Mouse (Mus musculus) testis, adult 2 months (tissue): Measurements from ENCODE around the gene Ccdc9. TPM values are rescaled to one million over a fixed set of nuclear protein-coding genes. Genes with fewer than 3 reads are reported as not detected.
"Not testable (repeated sequence)": the region's sequence is repeated elsewhere in the genome, so short reads cannot be mapped to it uniquely, and the experiment has no call there.

Source experiments
- H3K27ac ChIP-seq: fragments of 200-500 bp; 2 replicates; pipeline ENCODE4 v1.5.1; 2012; ENCODE audit warnings: low read depth, low read length; ENCODE audit not compliant: control insufficient read depth, insufficient read depth
- H3K27me3 ChIP-seq: fragments of 200-500 bp; 2 replicates; pipeline ENCODE4 v1.6.1; 2012; ENCODE audit warnings: mild to moderate bottlenecking, low read length, moderate library complexity; ENCODE audit not compliant: control insufficient read depth, insufficient read depth
- H3K36me3 ChIP-seq: fragments of 200-500 bp; 2 replicates; pipeline ENCODE4 v1.6.1; 2012; ENCODE audit warnings: mild to moderate bottlenecking, low read length; ENCODE audit not compliant: control insufficient read depth, insufficient read depth
- H3K4me1 ChIP-seq: fragments of 200-500 bp; 2 replicates; pipeline ENCODE4 v1.6.1; 2012; ENCODE audit warnings: low read length; ENCODE audit not compliant: control insufficient read depth, insufficient read depth
- H3K4me3 ChIP-seq: fragments of 200-500 bp; 2 replicates; pipeline ENCODE4 v1.5.1; 2012; ENCODE audit warnings: low read depth, mild to moderate bottlenecking, low read length, moderate library complexity, mixed read lengths; ENCODE audit not compliant: control insufficient read depth
- CTCF ChIP-seq: fragments of 200-500 bp; IDR thresholded peaks from 2 replicates; pipeline ENCODE4 v1.5.1; 2012; ENCODE audit warnings: low read depth, mild to moderate bottlenecking, inconsistent platforms, low read length, moderate library complexity; ENCODE audit not compliant: control insufficient read depth, insufficient read depth, insufficient replicate concordance
- POLR2A ChIP-seq: fragments of 200-500 bp; IDR thresholded peaks from 2 replicates; pipeline ENCODE4 v1.6.1; 2012; ENCODE audit warnings: low read depth, mild to moderate bottlenecking, inconsistent platforms, low read length, moderate library complexity; ENCODE audit not compliant: control insufficient read depth
- polyA plus RNA-seq: library from polyadenylated mRNA; depleted of rRNA; stranded (reverse); fragments of >200 nt; gene quantifications from 2 replicates; pipeline ENCODE4 v1.2.3, GENCODE M21; 2012

Ccdc9 gene
- polyA plus RNA-seq, 1 experiment, result 46.0 TPM

DNA sequence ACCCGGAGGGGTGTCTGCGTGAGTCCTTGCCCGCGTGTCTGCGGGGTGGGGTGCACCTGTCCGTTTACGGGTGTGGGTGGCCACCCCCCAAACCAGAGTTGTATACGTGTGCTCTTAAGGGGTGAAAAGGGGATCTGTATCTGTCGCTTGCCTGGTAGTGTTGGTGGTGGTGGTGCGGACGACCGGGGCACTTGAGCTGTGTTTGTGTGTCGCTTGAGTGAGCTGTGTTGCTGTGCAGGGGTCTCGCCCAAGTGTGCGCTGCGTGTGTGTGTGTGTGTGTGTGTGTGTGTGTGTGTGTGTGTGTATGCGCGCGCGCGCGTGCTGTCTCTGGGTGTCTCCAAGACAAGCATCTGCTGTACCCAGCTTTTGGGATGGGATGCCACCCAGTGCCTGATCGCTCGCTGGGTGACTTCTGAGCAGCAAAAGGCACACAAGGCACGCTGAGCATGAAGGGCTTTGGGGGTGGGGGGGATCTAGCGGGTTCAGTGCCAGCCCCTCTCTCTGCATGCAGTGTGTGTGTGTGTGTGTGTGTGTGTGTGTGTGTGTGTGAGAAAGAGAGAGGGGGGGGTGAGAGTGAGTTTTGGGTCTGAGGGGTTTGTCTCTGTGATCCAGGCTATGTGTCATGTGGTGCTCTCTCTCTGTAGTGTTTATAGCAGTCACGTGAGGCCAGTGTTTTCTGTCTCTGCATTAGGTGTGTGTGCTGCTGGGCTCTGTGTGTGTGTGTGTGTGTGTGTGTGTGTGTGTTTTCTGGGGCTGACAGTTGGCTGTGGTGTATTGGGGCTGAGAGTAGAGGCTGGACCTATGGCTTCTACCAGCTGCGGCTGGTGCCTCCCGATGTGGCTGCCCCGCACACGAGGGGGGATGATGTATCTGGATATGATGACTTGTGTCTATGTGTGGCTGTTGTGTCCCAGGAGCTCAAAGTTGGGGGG is 24.2 kb upstream of the Ccdc9 start:
- Histone ChIP-seq H3K4me3 (peak overlapping the region; percentile 73), H3K4me1 (peaks cover 43% of the 10 kb centered on the region), H3K27me3 (no peaks in the 10 kb centered on the region), H3K27ac (no peak overlapping the region; the same call in 1 of the 2 replicates), H3K36me3 (no peaks in the 10 kb centered on the region)
- TF ChIP-seq CTCF (no peak), POLR2A (no peak)

DNA sequence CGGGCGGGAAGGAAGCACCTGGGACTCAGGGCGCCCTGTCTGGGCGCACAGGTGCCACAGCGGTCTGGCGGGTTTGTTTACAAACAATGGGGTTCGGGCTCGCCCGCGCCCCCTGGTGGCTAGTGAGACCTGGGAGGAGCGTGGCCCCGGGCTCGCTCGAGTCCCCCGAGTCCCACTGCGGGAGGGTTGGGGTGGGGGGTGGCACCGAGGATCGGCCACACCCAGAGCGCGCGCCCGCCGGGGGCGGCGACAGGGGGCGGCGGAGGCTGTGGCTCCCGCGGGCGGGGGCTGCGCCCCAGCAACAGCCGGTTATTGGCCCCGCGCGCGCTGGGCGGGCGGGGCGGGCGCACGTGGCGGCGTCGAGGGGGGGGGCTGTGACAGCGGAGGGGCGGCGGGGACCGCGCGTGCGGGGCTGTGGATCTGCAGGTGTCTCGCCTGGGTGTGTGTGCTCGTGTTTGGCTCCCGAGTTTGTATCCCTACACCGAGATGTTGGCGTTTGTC is 23.5 kb upstream of the Ccdc9 start:
- H3K27me3 ChIP-seq, result no peaks in the 10 kb centered on the region
- no peak for TF ChIP-seq POLR2A
- peak; percentile 49 for TF ChIP-seq CTCF
- no peaks in the 10 kb centered on the region for H3K36me3 ChIP-seq
- no peak overlapping the region; the same call in 1 of the 2 replicates for H3K27ac ChIP-seq
- H3K4me3 ChIP-seq, result peak overlapping the region; percentile 84
- peaks cover 40% of the 10 kb centered on the region for H3K4me1 ChIP-seq

DNA sequence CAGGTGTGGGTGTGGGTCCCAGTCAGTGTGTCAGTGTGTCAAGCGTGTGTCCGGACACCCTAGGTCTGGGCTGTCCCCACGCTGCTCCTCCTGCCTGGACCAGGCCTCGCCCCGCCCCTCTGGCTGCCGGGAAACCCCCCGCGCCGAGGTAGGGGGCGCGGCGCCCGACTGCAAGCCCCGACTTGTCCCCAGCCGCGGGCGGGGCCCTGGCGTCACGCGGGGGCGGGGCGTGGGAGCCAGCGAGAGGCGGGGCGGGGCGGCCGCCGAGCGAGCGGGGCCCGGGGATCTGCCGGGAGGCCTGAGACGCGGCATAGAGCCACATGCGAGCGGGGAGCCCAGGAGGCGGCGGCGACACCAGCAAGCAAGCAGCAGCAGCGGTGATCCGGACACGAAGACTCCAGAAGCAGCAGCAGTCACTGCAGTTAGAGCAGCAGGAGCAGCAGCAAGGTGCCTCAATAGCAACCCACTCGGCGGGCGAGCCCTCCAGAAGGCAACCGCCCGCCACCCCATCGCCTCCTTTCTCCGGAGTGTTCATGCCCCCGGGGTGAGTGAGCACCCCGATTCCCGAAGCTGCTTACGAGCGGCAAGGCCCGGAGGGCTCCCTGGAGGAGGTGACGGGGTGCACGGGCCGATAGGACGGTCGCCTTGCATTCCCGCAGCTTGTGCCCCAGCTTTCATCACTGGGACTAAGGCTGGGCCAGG is 22.9 kb upstream of the Ccdc9 start:
- Histone ChIP-seq H3K27me3 (no peaks in the 10 kb centered on the region), H3K27ac (peak overlapping the region; percentile 63), H3K4me3 (peak overlapping the region; percentile 84), H3K36me3 (no peaks in the 10 kb centered on the region), H3K4me1 (peaks cover 40% of the 10 kb centered on the region)
- TF ChIP-seq POLR2A, result no peak; the same call in 1 of the 2 replicates
- no peak for TF ChIP-seq CTCF

DNA sequence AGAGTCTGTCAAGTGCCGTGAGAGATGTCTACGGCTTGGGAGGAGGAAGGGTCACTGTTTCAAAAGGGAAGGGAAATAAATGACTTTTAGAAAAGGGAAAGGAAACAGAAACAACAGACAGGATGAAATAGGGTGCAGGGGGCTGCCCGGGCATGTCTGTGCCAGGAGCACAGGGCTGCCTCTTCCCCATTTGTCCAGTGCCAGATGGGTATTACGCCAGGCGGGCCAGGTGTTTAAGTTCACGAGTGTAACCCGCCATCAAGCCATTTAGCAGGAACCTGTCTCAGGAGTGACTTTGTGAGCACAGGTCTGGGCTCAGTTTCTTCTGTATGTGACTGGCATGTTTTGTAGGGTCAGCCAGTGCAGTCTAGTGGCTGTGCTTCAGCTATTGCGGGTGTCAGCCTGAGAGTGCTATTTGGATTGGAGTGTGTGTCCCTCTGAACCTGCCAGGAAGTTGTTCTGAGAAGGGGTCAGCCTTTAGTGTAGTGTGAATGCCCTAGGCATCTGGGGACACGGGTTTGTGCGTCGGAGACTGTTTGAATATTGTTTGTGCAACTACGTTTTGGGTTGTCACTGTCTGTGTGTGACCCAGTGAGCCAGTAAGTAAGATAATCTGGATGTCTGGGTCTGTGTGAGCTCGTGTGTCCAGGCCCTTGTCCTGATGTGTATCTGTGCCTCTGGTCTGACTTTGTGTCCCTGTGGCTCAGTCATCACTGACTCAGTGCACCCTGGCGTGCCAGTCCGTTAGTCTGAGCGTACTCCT is 22.1 kb upstream of the Ccdc9 start:
- H3K36me3 ChIP-seq, result no peaks in the 10 kb centered on the region
- no peaks in the 10 kb centered on the region for H3K27me3 ChIP-seq
- H3K4me1 ChIP-seq, result peaks cover 36% of the 10 kb centered on the region
- TF ChIP-seq CTCF, result no peak
- no peak for TF ChIP-seq POLR2A
- peak overlapping the region; percentile 31 for H3K4me3 ChIP-seq
- peak overlapping the region; percentile 63 for H3K27ac ChIP-seq

DNA sequence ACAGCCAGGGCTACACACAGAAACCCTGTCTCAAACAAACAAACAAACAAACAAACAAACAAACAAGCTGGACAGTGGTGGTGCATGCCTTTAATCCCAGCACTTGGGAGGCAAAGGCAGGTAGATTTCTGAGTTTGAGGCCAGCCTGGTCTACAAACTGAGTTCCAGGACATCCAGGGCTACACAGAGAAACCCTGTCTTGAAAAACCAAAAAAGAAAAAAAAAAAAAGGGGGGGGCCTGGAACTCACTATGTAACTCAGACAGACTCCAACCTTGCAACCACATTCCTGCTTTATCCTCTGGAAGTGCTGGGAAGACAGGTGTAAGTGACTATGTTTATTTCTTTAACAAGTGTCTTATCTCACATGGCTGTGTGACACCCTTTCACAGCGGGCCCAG is 21.5 kb upstream of the Ccdc9 start, which contains the start of gene Bbc3:
Bbc3 (plus strand) TSS at position 301 of the 400 bp plus-strand sequence.
- Histone ChIP-seq H3K27ac (peak within 1 kb of the TSS; percentile 63), H3K4me1 (peaks cover 35% of the 10 kb centered on the region), H3K4me3 (peak within 1 kb of the TSS; percentile 31)
- not testable (repeated sequence) for H3K36me3 ChIP-seq, H3K27me3 ChIP-seq

GRCm38 (mm10) chr7:16307141-16307540 is 20.5 kb upstream of the Ccdc9 start:
- H3K36me3 ChIP-seq, H3K27me3 ChIP-seq, H3K27ac ChIP-seq, H3K4me3 ChIP-seq: not testable (repeated sequence)
- peaks cover 27% of the 10 kb centered on the region for H3K4me1 ChIP-seq
